21 mouse cellular contexts compared by ENCODE assay signal in the genomic region with DNA sequence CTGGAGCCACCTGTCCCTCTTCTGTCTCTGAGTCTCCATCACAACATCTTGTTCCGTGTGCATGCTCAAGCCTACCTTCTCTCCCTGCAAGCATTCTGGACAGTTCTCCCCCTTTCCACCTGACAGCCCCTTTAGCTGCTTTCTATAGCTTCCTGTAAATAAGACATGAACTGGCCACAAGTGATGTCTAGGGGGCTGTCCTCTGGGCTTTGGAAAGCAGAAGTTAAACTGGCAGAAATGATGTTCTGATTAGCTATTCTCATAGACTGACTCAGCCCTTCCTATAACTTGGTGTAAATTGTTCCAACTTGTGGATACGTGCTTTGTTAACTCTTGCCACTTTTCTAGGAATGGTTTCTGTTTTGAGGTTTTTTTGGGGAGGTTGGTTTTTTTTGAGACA. TPM values are rescaled to one million over a fixed set of nuclear protein-coding genes. Genes with fewer than 3 reads are reported as not detected.
A peak's percentile ranks its signal among the peaks of the same experiment; 100 is the strongest.
DNase-seq lines count a peak whose midpoint lies in the region; ATAC-seq and TF ChIP-seq lines count a peak whose summit lies in the region.
"Had no signal": no experiment of that assay in that cellular context is flagged by ENCODE, and none has a peak within 500 bp of the region (broad histone marks: within the 10 kb centered on the region; RNA-seq: fewer than 3 reads in every experiment).

No protein-coding gene starts in this region.

- 0 out of 2 replicates have a peak overlapping the region, but pooled peaks have one; percentile 19 for H3K9ac ChIP-seq in hindbrain, embryonic 12.5 days
- H3K9ac ChIP-seq in hindbrain, embryonic 11.5 days (ENCODE audit: low read depth, low read length) = no peak overlapping the region
- H3K9ac ChIP-seq: embryonic facial prominence, embryonic 13.5 days; hindbrain, embryonic 15.5 days had no signal

- H3K27ac ChIP-seq in hindbrain, embryonic 12.5 days = no peak overlapping the region
- no peak overlapping the region for H3K27ac ChIP-seq in hindbrain, embryonic 11.5 days (ENCODE audit: low read depth, low read length)
- H3K27ac ChIP-seq in embryonic fibroblast, embryonic 13.5 days (ENCODE audit: insufficient read depth, low read length) = peak overlapping the region; percentile 72
- H3K27ac ChIP-seq: embryonic facial prominence, embryonic 13.5 days; heart, embryonic 10.5 days; hindbrain, embryonic 15.5 days had no signal

- intact Hi-C loops in heart, postnatal 25 days (cut with DNase I) = no loop called here

- H3K4me2 ChIP-seq in hindbrain, embryonic 12.5 days (replicated peaks) = no peak overlapping the region
- no peak overlapping the region for H3K4me2 ChIP-seq in hindbrain, embryonic 11.5 days (replicated peaks; ENCODE audit: low read depth, low read length)
- H3K4me2 ChIP-seq: embryonic facial prominence, embryonic 13.5 days; hindbrain, embryonic 15.5 days had no signal

- H3K9me3 ChIP-seq in hindbrain, embryonic 12.5 days (replicated peaks) = no peaks in the 10 kb centered on the region
- H3K9me3 ChIP-seq in hindbrain, embryonic 11.5 days (ENCODE audit: control insufficient read depth, low read length) = no peaks in the 10 kb centered on the region
- H3K9me3 ChIP-seq: embryonic facial prominence, embryonic 13.5 days; heart, embryonic 10.5 days; hindbrain, embryonic 15.5 days had no signal

- no peak overlapping the region for H3K4me3 ChIP-seq in hindbrain, embryonic 12.5 days
- no peak overlapping the region for H3K4me3 ChIP-seq in hindbrain, embryonic 11.5 days (ENCODE audit: low read depth, low read length)
- H3K4me3 ChIP-seq in embryonic fibroblast, embryonic 13.5 days (ENCODE audit: insufficient read depth, low read length) = no peak overlapping the region
- H3K4me3 ChIP-seq: embryonic facial prominence, embryonic 13.5 days; heart, embryonic 10.5 days; hindbrain, embryonic 15.5 days had no signal

- no peak for DNase-seq in hindbrain, embryonic 11.5 days (ENCODE audit: low spot score)
- no peak for DNase-seq in heart, postnatal 25 days (ENCODE audit: low spot score)
- no peak for DNase-seq in thymus, postnatal 10 days (ENCODE audit: low spot score in 2 of 2)
- DNase-seq in urinary bladder, postnatal 25 days (ENCODE audit: low spot score) = no peak
- DNase-seq: adrenal gland, adult 8-10 months; adrenal gland, postnatal 36 days; cerebellum, adult 11 months; cerebellum, adult 8-10 months; cerebellum, postnatal 14 days; gastrocnemius, postnatal 36 days; heart, adult 18-20 months; heart, postnatal 10 days had no signal

- no peaks in the 10 kb centered on the region for H3K27me3 ChIP-seq in hindbrain, embryonic 12.5 days
- H3K27me3 ChIP-seq in hindbrain, embryonic 11.5 days (ENCODE audit: control insufficient read depth, insufficient read depth, low read length) = no peaks in the 10 kb centered on the region
- H3K27me3 ChIP-seq: CH12.LX; embryonic facial prominence, embryonic 13.5 days; hindbrain, embryonic 15.5 days had no signal

- TF ChIP-seq POLR2A in embryonic fibroblast, embryonic 13.5 days (IDR thresholded peaks at IDR 0.05; ENCODE audit: low read depth, low read length) = no peak

- no peak for TF ChIP-seq CTCF in embryonic fibroblast, embryonic 13.5 days (IDR thresholded peaks at IDR 0.05; ENCODE audit: borderline replicate concordance, insufficient read depth, low read length)

- H3K36me3 ChIP-seq in hindbrain, embryonic 12.5 days = peaks cover 54% of the 10 kb centered on the region
- no peaks in the 10 kb centered on the region; the same call in 1 of the 2 replicates for H3K36me3 ChIP-seq in hindbrain, embryonic 11.5 days (ENCODE audit: control insufficient read depth, insufficient read depth, low read length)

- WGBS in hindbrain, embryonic 12.5 days = 95% methylated on average over 2 of the region's 2 CpGs
- WGBS in hindbrain, embryonic 11.5 days = 95% methylated on average over 2 of the region's 2 CpGs

- no peak for ATAC-seq in hindbrain, embryonic 12.5 days (ENCODE audit: low FRiP score)
- ATAC-seq in hindbrain, embryonic 11.5 days (ENCODE audit: low FRiP score) = no peak
- ATAC-seq in megakaryocyte progenitor cell, adult 5-6 weeks (replicated peaks; ENCODE audit: poor library complexity) = peak; percentile 85
- ATAC-seq: forebrain, embryonic 14.5 days; intestine, postnatal 0 days had no signal

- H3K4me1 ChIP-seq in hindbrain, embryonic 12.5 days = no peaks in the 10 kb centered on the region
- H3K4me1 ChIP-seq in hindbrain, embryonic 11.5 days (replicated peaks; ENCODE audit: control insufficient read depth, insufficient read depth, low read length) = no peaks in the 10 kb centered on the region
- no peaks in the 10 kb centered on the region; the same call in 1 of the 2 replicates for H3K4me1 ChIP-seq in embryonic fibroblast, embryonic 13.5 days (ENCODE audit: control insufficient read depth, insufficient read depth, low read length)
- H3K4me1 ChIP-seq: embryonic facial prominence, embryonic 13.5 days; heart, embryonic 10.5 days; hindbrain, embryonic 15.5 days had no signal

RNA-seq across cellular contexts. Expression of a gene that starts 27.8 kb away (rescaled TPM):
- 52.7 and 53.8 TPM in 2 replicates for polyA plus RNA-seq in hindbrain, embryonic 12.5 days (2016; fragmentation: Nextera tagmentation; extraction: Ambion mirVana)
- 81.4 and 86.6 TPM in 2 replicates for polyA plus RNA-seq in hindbrain, embryonic 11.5 days (2014; fragmentation: Nextera tagmentation; extraction: Ambion mirVana)
- polyA plus RNA-seq in embryonic fibroblast, embryonic 13.5 days (2011; ENCODE audit: insufficient read length, low read depth, missing spikeins) = 86.7 and 92.6 TPM in 2 replicates
- 41.1 and 44.2 TPM in 2 replicates for total RNA-seq in megakaryocyte progenitor cell, adult 5-6 weeks (2015)
- total RNA-seq in megakaryocyte progenitor cell, adult 5-6 weeks (2017) = 34.5 and 37.0 TPM in 2 replicates
- total RNA-seq in heart, postnatal 25 days (2021) = 10 to 100 TPM; 21.3 to 21.8 TPM
- total RNA-seq: CH12.LX had no signal
